Mouse (Mus musculus) intestine, embryonic 16.5 days (tissue): ENCODE measurements at regions not wholly inside any gene's neighbourhood (a gene's known extent, or its start where the extent isn't known, plus 50 kb on each side); places are given as distances from the start of the nearest gene placed in this dataset.
A peak's percentile ranks its signal among the peaks of the same experiment; 100 is the strongest.

Experiments
- ATAC-seq: fragments of 200-750 bp; cut with Nextera tagmentation; 2 replicates; pipeline ENCODE4 v1.8.0; 2017; ENCODE audit warnings: moderate TSS enrichment, moderate library complexity
- H3K27ac ChIP-seq: fragments of 300-500 bp; sonication (generic); 2 replicates; pipeline ENCODE4 v1.5.1; 2014; ENCODE audit warnings: mild to moderate bottlenecking, low read length
- H3K27me3 ChIP-seq: fragments of 300-500 bp; sonication (generic); replicated peaks from 2 replicates; pipeline ENCODE4 v1.6.1; 2014; ENCODE audit warnings: low read length, control low read depth, mixed read lengths; ENCODE audit not compliant: control insufficient read depth, insufficient read depth
- H3K36me3 ChIP-seq: fragments of 300-500 bp; sonication (generic); 2 replicates; pipeline ENCODE4 v1.6.1; 2014; ENCODE audit warnings: low read length, control low read depth; ENCODE audit not compliant: control insufficient read depth, insufficient read depth
- H3K4me1 ChIP-seq: fragments of 300-500 bp; sonication (generic); 2 replicates; pipeline ENCODE4 v1.6.1; 2014; ENCODE audit warnings: low read length, control low read depth, mixed read lengths; ENCODE audit not compliant: control insufficient read depth, insufficient read depth
- H3K4me2 ChIP-seq: fragments of 300-500 bp; sonication (generic); 2 replicates; pipeline ENCODE4 v1.6.1; 2014; ENCODE audit warnings: low read depth, low read length, control low read depth
- H3K4me3 ChIP-seq: fragments of 300-500 bp; sonication (generic); 2 replicates; pipeline ENCODE4 v1.5.1; 2014; ENCODE audit warnings: mild to moderate bottlenecking, low read length
- H3K9ac ChIP-seq: fragments of 300-500 bp; sonication (generic); 2 replicates; pipeline ENCODE4 v1.6.1; 2014; ENCODE audit warnings: low read depth, low read length
- H3K9me3 ChIP-seq: fragments of 300-500 bp; sonication (generic); 2 replicates; pipeline ENCODE4 v1.6.1; 2016; ENCODE audit warnings: low read length, control low read depth; ENCODE audit not compliant: control insufficient read depth
- WGBS: fragments of 180-500 bp; shearing (Covaris S2); extraction: QIAGEN DNeasy Blood & Tissue Kit; methylation state at CpG from one replicate; pipeline ENCODE4 v1.1.7; 2014; 5-methylcytosine and 5-hydroxymethylcytosine counted together

DNA sequence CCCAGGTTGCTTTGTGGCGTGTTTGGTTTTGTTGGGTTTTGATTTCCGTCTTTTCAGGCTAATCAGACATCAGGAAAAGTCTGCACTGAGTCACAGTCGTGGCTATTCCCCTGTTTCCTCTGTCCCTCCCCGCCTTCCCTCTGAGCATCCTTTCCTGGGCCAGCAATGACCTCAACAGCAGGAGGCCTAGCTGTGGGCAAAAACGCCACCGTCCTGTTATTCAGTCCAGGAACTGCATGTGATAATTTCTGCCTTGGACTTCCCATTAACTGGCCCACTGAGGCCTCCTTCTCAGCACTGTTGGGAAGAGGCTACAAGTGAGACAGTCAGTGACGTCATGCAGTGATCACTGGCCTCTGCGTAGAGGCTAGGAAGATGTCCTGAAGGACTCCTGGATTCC, 1212.0 kb upstream of the A1bg start:
- Histone ChIP-seq H3K4me3 (no peak overlapping the region), H3K27ac (no peak overlapping the region), H3K9me3 (no peaks in the 10 kb centered on the region), H3K4me1 (peaks cover 15% of the 10 kb centered on the region), H3K9ac (no peak overlapping the region), H3K27me3 (no peaks in the 10 kb centered on the region), H3K36me3 (no peaks in the 10 kb centered on the region), H3K4me2 (no peak overlapping the region)
- no peak for ATAC-seq
- 80% methylated on average over 8 of the region's 8 CpGs for WGBS

- H3K27ac ChIP-seq = no peak overlapping the region
- no peak overlapping the region for H3K4me2 ChIP-seq
- H3K9ac ChIP-seq = no peak overlapping the region
- H3K9me3 ChIP-seq = no peaks in the 10 kb centered on the region
- no peaks in the 10 kb centered on the region for H3K36me3 ChIP-seq
- no peak overlapping the region for H3K4me3 ChIP-seq
- ATAC-seq = no peak
- WGBS = 78% methylated on average over 4 of the region's 4 CpGs
- peaks cover 17% of the 10 kb centered on the region for H3K4me1 ChIP-seq
- no peaks in the 10 kb centered on the region for H3K27me3 ChIP-seq
These were observed 1211.5 kb upstream of the A1bg start for GRCm38 (mm10) chr15:62134308-62134707.

DNA sequence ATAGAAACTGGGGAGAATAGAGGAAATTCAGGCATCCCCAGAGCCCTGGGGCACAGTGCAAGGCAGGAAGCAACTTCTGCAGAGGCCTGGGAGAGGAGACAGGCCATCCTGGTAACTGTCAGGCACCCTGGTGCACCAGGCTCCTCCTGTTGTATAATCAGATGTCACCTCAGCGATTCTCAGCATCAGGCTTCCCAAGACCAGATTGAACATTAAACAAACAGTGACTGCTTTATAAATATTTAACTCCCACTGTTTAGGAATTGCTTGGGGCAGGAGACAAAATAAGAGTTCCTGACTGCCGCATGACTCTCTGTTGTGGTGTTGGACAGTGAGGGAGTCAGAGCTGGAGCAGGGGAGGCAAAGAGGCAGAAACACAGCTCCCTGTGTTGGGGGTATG, 1210.1 kb upstream of the A1bg start:
- no peaks in the 10 kb centered on the region for H3K9me3 ChIP-seq
- H3K27me3 ChIP-seq = no peaks in the 10 kb centered on the region
- no peaks in the 10 kb centered on the region for H3K36me3 ChIP-seq
- peaks cover 31% of the 10 kb centered on the region for H3K4me1 ChIP-seq
- WGBS = 21% methylated on average over 2 of the region's 2 CpGs
- peak; percentile 30; the same call in 1 of the 2 replicates for ATAC-seq
- H3K9ac ChIP-seq = no peak overlapping the region
- no peak overlapping the region; the same call in 1 of the 2 replicates for H3K27ac ChIP-seq
- H3K4me3 ChIP-seq = no peak overlapping the region
- no peak overlapping the region for H3K4me2 ChIP-seq

GRCm38 (mm10) chr15:62131686-62132085, 1208.9 kb upstream of the A1bg start:
- no peak for ATAC-seq
- Histone ChIP-seq H3K36me3 (no peaks in the 10 kb centered on the region), H3K9me3 (no peaks in the 10 kb centered on the region), H3K4me1 (peaks cover 26% of the 10 kb centered on the region), H3K9ac (no peak overlapping the region), H3K4me2 (no peak overlapping the region), H3K4me3 (no peak overlapping the region), H3K27me3 (no peaks in the 10 kb centered on the region), H3K27ac (no peak overlapping the region)
- 60% methylated on average over 3 of the region's 3 CpGs for WGBS

DNA sequence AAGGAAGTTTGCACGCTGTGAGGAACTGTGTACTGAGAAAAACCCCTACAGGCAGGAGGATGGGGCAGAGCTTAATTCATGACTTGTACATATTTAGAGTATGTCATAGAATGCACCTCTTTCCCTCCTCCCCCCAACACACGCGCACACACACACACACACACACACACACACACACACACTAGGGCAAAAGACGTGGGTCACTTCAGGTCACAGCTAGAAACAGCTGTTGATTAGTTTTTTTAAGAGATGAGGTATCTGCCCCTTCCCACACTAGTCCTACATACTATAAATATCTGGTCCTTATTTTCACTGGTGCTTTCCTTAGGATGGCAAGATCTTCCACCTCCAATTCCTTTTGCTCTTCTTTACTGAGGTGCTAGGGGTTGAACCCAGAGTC, 1207.7 kb upstream of the A1bg start:
- Histone ChIP-seq H3K9ac (no peak overlapping the region), H3K36me3 (no peaks in the 10 kb centered on the region), H3K27me3 (no peaks in the 10 kb centered on the region), H3K4me3 (no peak overlapping the region), H3K4me1 (peaks cover 26% of the 10 kb centered on the region), H3K27ac (no peak overlapping the region), H3K4me2 (no peak overlapping the region), H3K9me3 (no peaks in the 10 kb centered on the region)
- WGBS = 53% methylated on average over 4 of the region's 4 CpGs
- ATAC-seq = no peak

GRCm38 (mm10) chr15:62128546-62129212, 1205.9 kb upstream of the A1bg start:
- peak; percentile 57 for ATAC-seq
- 21% methylated on average over 11 of the region's 11 CpGs for WGBS
- H3K4me3 ChIP-seq = no peak overlapping the region
- H3K27ac ChIP-seq = 0 out of 2 replicates have a peak overlapping the region, but pooled peaks have one; percentile 19
- H3K36me3 ChIP-seq = no peaks in the 10 kb centered on the region
- no peak overlapping the region for H3K4me2 ChIP-seq
- no peaks in the 10 kb centered on the region for H3K27me3 ChIP-seq
- no peaks in the 10 kb centered on the region for H3K9me3 ChIP-seq
- peaks cover 26% of the 10 kb centered on the region for H3K4me1 ChIP-seq
- no peak overlapping the region for H3K9ac ChIP-seq

- H3K36me3 ChIP-seq = no peaks in the 10 kb centered on the region
- no peak overlapping the region for H3K9ac ChIP-seq
- peaks cover 23% of the 10 kb centered on the region for H3K4me1 ChIP-seq
- H3K27me3 ChIP-seq = no peaks in the 10 kb centered on the region
- H3K9me3 ChIP-seq = no peaks in the 10 kb centered on the region
- H3K4me3 ChIP-seq = no peak overlapping the region
- H3K4me2 ChIP-seq = peak overlapping the region; percentile 3; the same call in 1 of the 2 replicates
- WGBS = 33% methylated on average over 11 of the region's 11 CpGs
- ATAC-seq = peak; percentile 28; the same call in 1 of the 2 replicates
- no peak overlapping the region for H3K27ac ChIP-seq
These were observed 1204.9 kb upstream of the A1bg start for GRCm38 (mm10) chr15:62127602-62128158.

DNA sequence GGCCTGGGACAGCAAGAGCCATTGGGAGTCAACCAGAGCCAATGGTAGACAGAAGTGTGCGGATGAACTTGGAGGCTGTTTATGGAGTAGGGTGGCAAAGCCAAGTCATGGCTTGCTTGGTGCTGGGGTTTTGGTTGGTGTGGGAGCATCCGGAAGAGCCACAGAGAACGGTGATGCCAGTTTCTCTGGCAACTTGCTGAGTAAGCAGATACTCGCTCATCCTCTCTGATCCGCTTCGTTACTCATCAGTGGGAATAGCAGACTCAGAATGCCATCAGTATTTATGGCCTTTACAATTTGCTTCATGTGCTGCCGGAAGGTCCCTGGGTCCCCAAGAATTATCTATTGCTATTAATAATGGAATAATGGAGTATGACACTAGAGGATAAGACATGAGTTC, 1202.9 kb upstream of the A1bg start:
- no peak overlapping the region for H3K9ac ChIP-seq
- no peak overlapping the region for H3K27ac ChIP-seq
- 90% methylated on average over 7 of the region's 7 CpGs for WGBS
- H3K4me2 ChIP-seq = no peak overlapping the region
- H3K9me3 ChIP-seq = no peaks in the 10 kb centered on the region
- H3K27me3 ChIP-seq = no peaks in the 10 kb centered on the region
- no peak for ATAC-seq
- H3K4me3 ChIP-seq = no peak overlapping the region
- peaks cover 23% of the 10 kb centered on the region for H3K4me1 ChIP-seq
- H3K36me3 ChIP-seq = no peaks in the 10 kb centered on the region

- ATAC-seq = no peak
- no peak overlapping the region for H3K4me3 ChIP-seq
- peaks cover 20% of the 10 kb centered on the region for H3K4me1 ChIP-seq
- H3K27me3 ChIP-seq = no peaks in the 10 kb centered on the region
- H3K27ac ChIP-seq = no peak overlapping the region
- H3K9ac ChIP-seq = no peak overlapping the region
- no peak overlapping the region for H3K4me2 ChIP-seq
- WGBS = 69% methylated on average over 4 of the region's 4 CpGs
- no peaks in the 10 kb centered on the region for H3K36me3 ChIP-seq
- no peaks in the 10 kb centered on the region for H3K9me3 ChIP-seq
These were observed 1200.9 kb upstream of the A1bg start for GRCm38 (mm10) chr15:62123756-62124155.
